Mouse (Mus musculus) hindbrain, embryonic 16.5 days (tissue): ENCODE results near the gene Dpm3. TPM values are rescaled to one million over a fixed set of nuclear protein-coding genes. Genes with fewer than 3 reads are reported as not detected.

Source experiments
- microRNA counts: library from miRNA; unstranded; fragments of <30 nt; microRNA quantifications from one replicate; lab custom pipeline; 2016
- microRNA-seq: library from miRNA; unstranded; fragments of <30 nt; microRNA quantifications from one replicate; pipeline ENCODE4, GENCODE M21; 2017
- polyA plus RNA-seq: library from polyadenylated mRNA; unstranded; fragments of >200 nt; fragmentation: Nextera tagmentation; extraction: Ambion mirVana; gene quantifications from 2 replicates; pipeline ENCODE4 v1.2.1, GENCODE M21; 2015

The Dpm3 gene
- polyA plus RNA-seq, 1 experiment from 2014 or later, result 79.8 TPM

MicroRNA genes within 50 kb of the gene (microRNA counts, 519-probe panel; counts per million panel counts)
- 1,964 counts per million, percentile 26 among the panel's probes with 10 or more counts for microRNA mmu-miR-92b (lab: Ali Mortazavi, UCI)

Small RNAs within 50 kb of the gene (microRNA-seq; reads per million reads assigned to microRNA genes)
- gene Mir92b, result 3,428 reads per million, percentile 87 among the genes with 10 or more reads in this experiment

Other genes with a start within 250 kb of the Dpm3 start
- 101 and 112 TPM in 2 replicates for gene Rusc1, start 166.0 kb upstream of the Dpm3 start, polyA plus RNA-seq
- gene Gm43738, start 158.3 kb upstream of the Dpm3 start, polyA plus RNA-seq, result not detected in 2 replicates
- gene Fdps, start 157.4 kb upstream of the Dpm3 start, polyA plus RNA-seq, result 511 and 525 TPM in 2 replicates
- gene Pklr, start 123.2 kb upstream of the Dpm3 start, polyA plus RNA-seq, result 0.10 and 0.11 TPM in 2 replicates
- 58.1 and 58.4 TPM in 2 replicates for gene Hcn3, start 99.2 kb upstream of the Dpm3 start, polyA plus RNA-seq
- 17.3 and 18.8 TPM in 2 replicates for gene Clk2, start 94.6 kb upstream of the Dpm3 start, polyA plus RNA-seq
- gene Scamp3, start 81.9 kb upstream of the Dpm3 start, polyA plus RNA-seq, result 166 and 172 TPM in 2 replicates
- 35.4 and 40.8 TPM in 2 replicates for gene Fam189b, start 76.2 kb upstream of the Dpm3 start, polyA plus RNA-seq
- 51.8 and 54.0 TPM in 2 replicates for gene Gba, start 56.4 kb upstream of the Dpm3 start, polyA plus RNA-seq
- 47.5 and 53.0 TPM in 2 replicates for gene Thbs3, start 44.2 kb upstream of the Dpm3 start, polyA plus RNA-seq
- 163 and 166 TPM in 2 replicates for gene Mtx1, start 32.3 kb upstream of the Dpm3 start, polyA plus RNA-seq
- gene Muc1, start 30.3 kb upstream of the Dpm3 start, polyA plus RNA-seq, result 0.59 and 0.90 TPM in 2 replicates
- 205 and 227 TPM in 2 replicates for gene Krtcap2, start 13.4 kb upstream of the Dpm3 start, polyA plus RNA-seq
- gene Trim46, start 13.0 kb upstream of the Dpm3 start, polyA plus RNA-seq, result 78.7 and 87.1 TPM in 2 replicates
- gene Slc50a1, start 11.2 kb downstream of the Dpm3 start, polyA plus RNA-seq, result 39.4 and 43.9 TPM in 2 replicates
- gene Efna1, start 21.8 kb downstream of the Dpm3 start, polyA plus RNA-seq, result 8.4 and 9.9 TPM in 2 replicates
- gene Efna3, start 63.6 kb downstream of the Dpm3 start, polyA plus RNA-seq, result 77.9 and 78.0 TPM in 2 replicates
- 3.9 and 5.0 TPM in 2 replicates for gene Efna4, start 78.7 kb downstream of the Dpm3 start, polyA plus RNA-seq
- gene Adam15, start 90.6 kb downstream of the Dpm3 start, polyA plus RNA-seq, result 74.6 and 84.1 TPM in 2 replicates
- gene Dcst2, start 102.6 kb downstream of the Dpm3 start, polyA plus RNA-seq, result 0.10 and 0.11 TPM in 2 replicates
- 0.66 and 1.1 TPM in 2 replicates for gene Dcst1, start 105.9 kb downstream of the Dpm3 start, polyA plus RNA-seq
- gene Zbtb7b, start 135.4 kb downstream of the Dpm3 start, polyA plus RNA-seq, result 0.79 and 0.88 TPM in 2 replicates
- gene Lenep, start 143.4 kb downstream of the Dpm3 start, polyA plus RNA-seq, result 0.60 TPM in 1 of 2 replicates, not detected in the other
- gene Flad1, start 152.5 kb downstream of the Dpm3 start, polyA plus RNA-seq, result 34.7 and 36.6 TPM in 2 replicates
- 87.9 and 91.5 TPM in 2 replicates for gene Cks1b, start 159.0 kb downstream of the Dpm3 start, polyA plus RNA-seq
- 16.9 and 23.8 TPM in 2 replicates for gene Shc1, start 159.1 kb downstream of the Dpm3 start, polyA plus RNA-seq
- 34.1 and 45.6 TPM in 2 replicates for gene Pygo2, start 170.9 kb downstream of the Dpm3 start, polyA plus RNA-seq
- 25.0 and 26.4 TPM in 2 replicates for gene Pbxip1, start 177.3 kb downstream of the Dpm3 start, polyA plus RNA-seq
- gene Pmvk, start 195.2 kb downstream of the Dpm3 start, polyA plus RNA-seq, result 137 and 156 TPM in 2 replicates